Mouse (Mus musculus) effector memory CD4-positive, alpha-beta T cell, adult 7 months (primary cell): Measurements from ENCODE around the gene Tagln3. TPM values are rescaled to one million over a fixed set of nuclear protein-coding genes. Genes with fewer than 3 reads are reported as not detected.

ENCODE experiments used
- polyA plus RNA-seq: library from polyadenylated mRNA; unstranded; fragments of 100-300 nt; shearing (Covaris generic); gene quantifications from one replicate; pipeline ENCODE4 v1.2.1, GENCODE M21; 2017

The Tagln3 gene
- not detected for polyA plus RNA-seq

DNA sequence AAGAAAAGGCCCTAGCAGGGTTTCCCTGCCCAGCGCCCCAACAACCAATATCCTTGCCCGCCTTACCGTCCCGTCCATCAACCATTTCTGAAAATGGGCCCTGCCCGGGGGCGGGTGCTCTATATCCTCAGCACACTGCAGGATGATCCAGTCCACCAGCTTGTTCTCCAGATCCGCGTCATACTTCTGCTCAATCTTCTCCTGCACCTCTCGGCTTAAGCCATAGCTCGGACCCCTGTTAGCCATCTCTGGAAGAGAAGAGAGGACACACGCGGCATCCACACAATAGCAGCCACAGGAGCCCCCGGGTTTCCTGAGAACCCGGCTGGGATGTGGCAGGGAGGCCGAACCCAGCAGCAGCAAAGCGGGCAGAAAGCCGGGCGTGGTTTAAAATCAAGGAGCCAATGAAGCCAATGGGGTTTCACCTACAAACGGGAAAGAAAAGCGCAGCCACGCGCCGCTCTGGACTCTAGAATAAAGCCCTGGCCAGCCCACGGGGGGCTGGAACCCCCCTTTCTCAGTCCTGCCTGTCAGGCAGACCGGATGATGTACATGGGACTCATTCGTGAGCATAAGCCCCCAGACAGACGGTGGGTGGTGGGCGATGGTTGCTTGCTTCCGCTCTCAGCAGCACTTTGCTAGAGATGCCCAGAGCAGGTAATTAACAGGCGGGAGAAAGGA, at the start of gene Tagln3:
Gene Tagln3, minus strand, starts transcription at position 548 of the 681 bp plus-strand sequence.

DNA sequence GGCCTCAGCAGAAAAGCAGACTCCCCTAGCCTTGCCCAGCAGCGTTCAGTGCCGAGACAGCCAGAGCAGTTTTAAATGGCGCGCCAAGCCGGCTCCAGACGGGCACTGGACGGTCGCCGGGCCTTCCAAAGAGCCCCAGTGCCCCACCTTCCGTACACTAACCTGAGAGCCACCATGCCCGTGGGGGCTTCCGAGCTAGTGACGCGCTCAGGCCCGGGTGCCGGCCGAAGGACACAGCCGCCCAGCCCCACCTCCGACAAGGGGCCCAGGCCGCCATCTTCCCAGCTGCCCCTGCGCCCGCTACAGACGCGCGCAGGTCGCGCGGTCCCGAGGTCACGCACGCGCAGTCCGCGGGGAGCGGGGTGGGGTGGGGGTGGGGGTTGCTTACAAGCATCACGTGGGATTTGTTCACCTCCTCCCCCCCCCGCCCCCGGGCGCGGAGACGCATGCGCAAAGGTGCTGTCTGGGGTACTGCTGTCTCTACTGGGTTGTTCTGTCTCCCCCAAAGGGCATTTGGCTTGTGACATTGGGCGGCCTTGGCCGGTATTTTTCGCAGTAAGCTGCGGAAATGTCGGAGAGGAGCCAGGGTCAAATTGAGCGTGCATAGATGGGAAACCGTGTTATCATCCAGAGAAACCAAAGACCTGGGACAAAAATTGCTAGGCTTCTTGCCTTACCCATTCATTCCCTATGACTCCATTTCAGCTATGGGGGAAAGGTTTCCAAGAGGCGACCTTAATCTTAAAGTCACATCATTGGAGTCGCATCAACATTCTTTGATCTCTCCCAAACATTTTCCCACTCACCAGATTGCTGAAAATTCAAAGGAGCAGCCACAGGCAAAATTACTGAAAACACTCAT, 18.4 kb upstream of the Tagln3 start, which contains the start of gene Abhd10:
Gene Abhd10, minus strand, starts transcription at position 341 of the 862 bp plus-strand sequence.

GRCm38 (mm10) chr16:45693558-45693957, 30.9 kb downstream of the Tagln3 start, which contains the start of gene Tmprss7:
Gene Tmprss7, minus strand, starts transcription at chr16:45693658.

Other genes with a start within 250 kb of the Tagln3 start
- 0.21 TPM for gene Gm609, start 231.6 kb downstream of the Tagln3 start, polyA plus RNA-seq
- gene Gm17783, start 192.6 kb downstream of the Tagln3 start, polyA plus RNA-seq, result not detected
- gene Slc9c1, start 189.3 kb downstream of the Tagln3 start, polyA plus RNA-seq, result not detected
- gene Gcsam, start 114.2 kb downstream of the Tagln3 start, polyA plus RNA-seq, result 0.49 TPM
- not detected for gene BC016579, start 70.5 kb downstream of the Tagln3 start, polyA plus RNA-seq
- gene Tmprss7, start 30.9 kb downstream of the Tagln3 start, polyA plus RNA-seq, result not detected
- gene Abhd10, start 18.3 kb upstream of the Tagln3 start, polyA plus RNA-seq, result 30.8 TPM
- gene Phldb2, start 229.0 kb upstream of the Tagln3 start, polyA plus RNA-seq, result 0.84 TPM